Mouse (Mus musculus): Measurements from ENCODE around the gene Trappc11. TPM values are rescaled to one million over a fixed set of nuclear protein-coding genes. Genes with fewer than 3 reads are reported as not detected.

Trappc11 gene
- total RNA-seq (2021) = 10 to 100 TPM; 16.3 to 17.5 TPM
- long read RNA-seq, experiment 1, full-length matches to known transcripts = 6 of 11 reads
- long read RNA-seq, experiment 1, partial matches to known transcripts = 2 of 11 reads
- long read RNA-seq, experiment 1, other reads (novel, unspliced or antisense) = 3 of 11 reads
- long read RNA-seq, experiment 2, full-length matches to known transcripts = 10 of 15 reads
- long read RNA-seq, experiment 2, partial matches to known transcripts = 4 of 15 reads
- long read RNA-seq, experiment 2, other reads (novel, unspliced or antisense) = 1 of 15 reads

DNA sequence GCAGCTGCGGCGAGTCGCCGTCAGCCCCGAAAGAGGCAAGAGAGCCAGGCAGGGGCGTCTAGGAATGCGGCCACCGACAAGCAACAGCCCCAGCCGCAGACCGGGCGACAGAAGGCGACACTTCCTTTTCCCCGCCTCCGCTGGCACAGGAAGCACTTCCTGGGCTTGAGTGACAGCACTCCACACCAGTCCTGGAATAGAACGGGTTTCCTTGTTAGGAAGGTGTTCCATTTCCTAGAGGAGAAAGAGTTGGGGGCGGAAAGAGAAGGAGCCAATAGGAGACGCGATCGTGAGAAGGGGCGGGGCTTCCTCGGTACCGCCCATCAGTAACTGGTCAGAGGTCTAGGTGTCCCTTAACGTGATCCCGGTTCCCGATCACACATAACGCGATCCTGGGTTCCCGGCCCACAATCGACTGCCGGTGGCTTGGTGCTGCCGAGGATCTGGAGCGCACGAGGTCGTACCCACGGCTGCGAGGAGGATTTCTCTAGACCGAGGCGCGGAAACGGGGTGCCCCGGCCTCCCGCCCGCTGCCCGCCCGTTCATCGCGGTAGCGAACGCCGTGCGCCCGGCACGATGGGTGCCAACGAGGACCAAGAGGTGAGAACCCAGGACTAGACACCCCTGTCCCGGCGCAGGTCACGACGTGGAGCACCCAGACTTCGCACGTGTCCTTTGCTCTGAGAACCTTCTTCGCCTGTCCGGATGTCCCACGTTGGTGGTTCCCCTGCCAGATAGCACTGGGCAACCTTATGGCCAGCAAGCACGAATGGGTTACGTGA lies at the start of gene Trappc11, which contains the start of gene Rwdd4a:
Trappc11 (minus strand) TSS at position 127 of the 782 bp plus-strand sequence.
Rwdd4a (plus strand) TSS at position 321 of the 782 bp plus-strand sequence.
- peak; percentile 94 for DNase-seq
- intact Hi-C loops (cut with DNase I; ENCODE audit: low total_unique reads) = no loop called here

DNA sequence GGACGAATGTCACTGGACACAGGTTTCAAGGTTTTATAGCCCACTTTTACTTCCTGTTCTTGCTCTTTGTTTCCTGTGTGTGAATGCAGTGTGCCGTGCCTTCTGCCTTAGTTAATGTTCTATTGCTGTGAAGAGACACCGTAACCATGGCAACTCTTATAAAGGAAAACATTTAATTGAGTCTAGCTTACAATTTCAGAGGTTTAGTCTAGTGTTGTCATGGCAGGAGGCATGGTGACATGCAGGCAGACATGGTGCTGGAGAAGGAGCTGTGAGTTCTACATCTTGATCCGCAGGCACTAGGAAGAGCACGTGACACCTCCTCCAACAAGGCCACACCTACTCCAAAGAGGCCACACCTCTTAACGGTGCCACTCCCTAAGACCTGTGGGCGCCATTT lies 48.2 kb upstream of the Trappc11 start:
- intact Hi-C loops (cut with DNase I; ENCODE audit: low total_unique reads) = no loop called here
- DNase-seq = no peak

DNA sequence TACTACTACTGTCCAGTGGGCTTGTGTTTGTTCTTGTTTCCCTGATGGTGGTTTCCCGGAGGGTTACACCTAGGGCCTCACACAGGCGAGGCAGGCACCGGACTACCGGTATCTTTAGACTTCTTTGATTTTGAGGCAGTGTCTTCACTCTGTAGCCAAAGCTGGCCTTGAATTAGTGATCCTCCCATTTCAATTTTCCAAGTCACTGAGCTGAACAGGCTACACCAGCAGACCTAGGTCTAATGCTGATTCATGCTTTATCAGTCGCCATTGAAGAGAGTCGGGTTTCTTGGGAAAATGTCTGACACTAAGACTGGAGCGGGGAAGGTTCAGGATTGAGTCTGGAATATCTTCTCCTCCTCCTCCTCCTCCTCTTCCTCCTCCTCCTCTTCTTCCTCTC lies 40.2 kb upstream of the Trappc11 start:
- intact Hi-C loops (cut with DNase I; ENCODE audit: low total_unique reads) = no loop called here
- DNase-seq = no peak

DNA sequence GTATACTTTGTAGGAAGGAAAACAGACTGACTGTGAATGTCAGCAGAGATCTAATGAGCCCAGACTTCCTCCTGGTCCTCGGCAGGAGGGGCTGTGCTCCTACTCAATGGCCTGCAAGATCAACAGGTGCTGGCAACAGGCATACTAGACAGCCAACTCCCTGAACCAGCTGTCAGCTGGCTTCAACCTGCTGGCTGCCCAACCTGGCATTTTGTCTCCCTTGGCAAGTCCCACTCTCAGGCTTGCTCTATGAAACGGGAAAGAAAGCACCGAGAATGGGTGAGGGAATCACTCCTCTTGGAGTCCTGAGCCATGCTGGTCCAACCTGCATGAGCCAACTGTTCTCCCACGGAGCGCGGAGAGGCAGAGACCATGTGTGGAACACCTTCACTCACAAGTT lies 36.9 kb upstream of the Trappc11 start:
- intact Hi-C loops (cut with DNase I; ENCODE audit: low total_unique reads) = no loop called here
- DNase-seq = peak; percentile 78

DNA sequence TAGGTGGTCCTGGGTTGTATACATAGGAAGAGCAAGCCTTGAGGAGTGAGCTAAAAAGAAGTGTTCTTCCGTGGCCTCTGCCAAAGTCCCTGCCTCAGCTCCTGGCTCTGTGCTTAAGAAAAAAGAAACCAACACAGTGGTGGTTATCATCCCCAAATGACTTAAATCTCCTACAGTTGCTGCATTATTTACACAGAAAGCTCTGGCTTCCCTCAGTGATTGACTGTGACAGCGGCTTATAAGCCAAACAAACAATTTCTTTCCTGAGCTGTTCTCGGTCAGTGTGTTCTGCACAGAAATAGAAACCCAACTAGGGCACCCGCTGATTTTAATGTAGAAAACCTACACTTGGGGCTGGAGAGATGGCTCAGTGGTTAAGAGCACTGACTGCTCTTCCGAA lies 34.8 kb upstream of the Trappc11 start:
- intact Hi-C loops (cut with DNase I; ENCODE audit: low total_unique reads) = loop anchor here (2.0 kb wide), 1 partner anchor 125 kb away; no protein-coding TSS in a partner anchor
- no peak for DNase-seq

DNA sequence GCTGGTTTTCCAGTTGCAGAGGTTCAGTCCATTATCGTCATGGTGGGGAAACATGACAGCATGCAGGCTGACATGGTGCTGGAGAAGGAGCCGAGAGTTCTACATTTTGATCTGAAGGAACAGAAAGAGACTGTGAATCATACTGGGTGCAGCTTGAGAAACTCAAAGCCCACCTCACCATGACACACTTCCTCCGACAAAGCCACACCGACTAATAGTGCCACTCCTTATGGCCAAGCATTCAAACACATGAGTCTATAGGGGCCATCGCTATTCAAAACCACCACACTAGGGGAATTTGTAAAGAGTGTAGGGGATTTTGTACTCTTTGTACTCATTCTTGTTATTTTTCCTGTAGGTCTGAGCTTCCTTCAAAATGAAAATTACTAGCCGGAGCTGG lies 33.3 kb upstream of the Trappc11 start:
- DNase-seq = no peak
- intact Hi-C loops (cut with DNase I; ENCODE audit: low total_unique reads) = no loop called here

DNA sequence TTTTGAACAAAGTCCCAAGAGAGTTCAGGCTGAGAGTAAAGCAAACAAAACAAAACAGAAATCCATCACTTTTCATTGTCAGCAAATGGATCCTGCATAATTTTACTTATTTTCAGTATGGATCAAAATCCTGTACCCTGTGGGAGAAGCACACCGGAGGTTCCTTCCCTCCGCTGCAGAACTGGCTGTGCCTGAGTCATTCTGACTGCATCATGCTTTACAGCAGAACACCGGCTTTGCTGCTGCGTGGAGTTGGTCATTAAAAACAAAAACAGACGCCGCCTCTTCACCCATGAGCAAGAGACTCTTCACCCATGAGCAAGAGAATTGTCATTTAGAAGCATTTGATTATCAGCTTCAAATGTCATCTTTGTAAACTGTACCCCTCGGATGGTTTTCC lies 27.5 kb upstream of the Trappc11 start:
- DNase-seq = no peak
- intact Hi-C loops (cut with DNase I; ENCODE audit: low total_unique reads) = no loop called here

DNA sequence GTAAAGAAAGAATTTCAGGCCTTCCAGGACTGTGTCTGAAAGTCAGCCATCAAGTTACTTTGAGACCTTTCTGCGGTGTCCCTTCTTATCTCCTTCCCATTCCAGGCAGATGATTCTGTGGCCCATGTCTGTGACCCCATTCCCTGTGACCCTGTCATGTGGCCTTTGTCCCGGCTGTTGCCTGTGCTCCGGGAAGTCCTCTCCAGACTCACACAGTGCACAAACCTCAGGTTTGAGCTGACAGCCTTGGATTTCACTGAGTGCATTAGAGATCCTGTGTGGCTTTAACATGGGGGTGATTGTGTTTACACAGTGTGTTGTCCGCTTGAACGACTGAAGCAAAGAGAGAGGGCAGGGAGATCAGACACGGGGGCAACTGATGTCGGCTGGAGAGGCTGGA lies 25.0 kb upstream of the Trappc11 start:
- intact Hi-C loops (cut with DNase I; ENCODE audit: low total_unique reads) = no loop called here
- DNase-seq = no peak

DNA sequence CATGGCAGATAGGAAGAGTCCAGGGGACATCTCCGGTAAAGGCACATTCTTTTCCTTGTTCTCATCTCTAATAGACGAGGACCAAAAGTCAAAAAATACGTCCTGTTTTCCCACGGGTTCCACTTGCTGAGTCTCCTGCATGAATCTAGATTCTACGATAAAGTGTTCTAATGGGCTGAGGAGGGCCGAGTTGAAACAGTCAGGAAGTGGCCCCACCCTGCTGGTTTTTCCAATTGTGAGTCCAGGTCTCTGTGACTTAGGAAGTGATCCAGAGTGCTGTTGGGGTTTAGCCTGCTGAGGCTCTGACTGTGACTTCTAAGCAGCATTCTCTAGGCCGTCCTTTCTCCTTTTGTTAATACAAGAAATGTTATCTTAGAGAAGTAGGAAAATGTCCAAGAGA lies 23.2 kb upstream of the Trappc11 start:
- intact Hi-C loops (cut with DNase I; ENCODE audit: low total_unique reads) = no loop called here
- no peak for DNase-seq

DNA sequence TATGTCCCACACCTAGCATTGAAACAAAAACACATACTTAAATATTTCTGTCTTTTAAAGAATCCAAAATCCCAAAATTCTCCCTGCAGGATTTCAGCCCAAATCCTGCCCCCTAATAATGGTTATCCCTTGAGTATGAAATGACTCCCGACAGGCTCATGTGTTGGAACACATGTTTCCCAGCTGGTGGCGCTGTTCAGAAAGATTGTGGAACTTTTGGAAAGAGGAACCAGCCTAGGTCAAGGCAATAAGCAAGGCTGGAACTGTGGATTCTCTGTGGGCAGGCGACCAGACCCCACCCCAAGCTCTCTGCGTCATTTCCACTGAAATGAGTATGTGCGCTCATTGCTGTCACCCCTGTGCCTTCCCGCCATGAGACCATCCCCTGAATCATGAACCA lies 20.3 kb upstream of the Trappc11 start:
- DNase-seq = no peak

DNA sequence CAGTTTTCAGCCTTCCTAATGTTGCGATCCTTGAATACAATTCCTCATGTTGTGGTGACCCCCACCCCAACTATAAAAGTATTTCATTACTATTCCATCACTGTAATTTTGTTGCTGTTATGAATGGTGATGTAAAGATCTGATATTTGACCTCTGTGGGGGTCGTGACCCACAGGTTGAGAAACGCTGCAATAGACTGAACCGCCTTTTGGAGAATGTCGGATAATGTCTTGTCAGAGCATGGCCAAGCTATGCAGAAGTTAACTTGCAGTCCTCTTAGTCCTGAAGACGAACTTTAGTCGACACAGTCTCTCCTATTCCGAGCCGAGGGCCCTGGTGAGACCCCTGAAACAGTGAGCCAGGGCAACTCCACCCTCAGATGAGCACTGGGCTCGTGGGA lies 13.8 kb upstream of the Trappc11 start:
- DNase-seq = no peak
- intact Hi-C loops (cut with DNase I; ENCODE audit: low total_unique reads) = no loop called here

More for the DNA sequence above, 20.3 kb upstream of the Trappc11 start:
- intact Hi-C loops (cut with DNase I; ENCODE audit: low total_unique reads) = no loop called here

DNA sequence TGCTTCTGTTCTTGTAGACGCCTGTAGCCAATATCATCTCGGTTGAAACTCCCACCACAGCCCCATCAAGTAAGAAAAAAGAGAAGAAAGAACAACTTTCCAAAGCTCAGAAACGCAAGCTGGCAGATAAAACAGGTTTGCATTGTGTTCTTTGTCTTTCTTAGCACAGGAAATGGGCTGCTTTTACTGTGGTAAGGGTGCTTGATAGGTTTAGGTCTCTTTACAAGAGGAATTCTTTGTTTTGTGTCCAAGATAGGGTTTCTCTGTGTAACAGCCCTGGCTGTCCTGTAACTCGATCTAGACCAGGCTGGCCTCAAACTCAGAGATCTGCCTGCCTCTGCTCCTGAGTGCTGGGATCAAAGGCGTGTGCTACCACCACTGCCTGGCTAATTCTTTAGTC lies 10.8 kb upstream of the Trappc11 start:
- intact Hi-C loops (cut with DNase I; ENCODE audit: low total_unique reads) = no loop called here
- DNase-seq = no peak

DNA sequence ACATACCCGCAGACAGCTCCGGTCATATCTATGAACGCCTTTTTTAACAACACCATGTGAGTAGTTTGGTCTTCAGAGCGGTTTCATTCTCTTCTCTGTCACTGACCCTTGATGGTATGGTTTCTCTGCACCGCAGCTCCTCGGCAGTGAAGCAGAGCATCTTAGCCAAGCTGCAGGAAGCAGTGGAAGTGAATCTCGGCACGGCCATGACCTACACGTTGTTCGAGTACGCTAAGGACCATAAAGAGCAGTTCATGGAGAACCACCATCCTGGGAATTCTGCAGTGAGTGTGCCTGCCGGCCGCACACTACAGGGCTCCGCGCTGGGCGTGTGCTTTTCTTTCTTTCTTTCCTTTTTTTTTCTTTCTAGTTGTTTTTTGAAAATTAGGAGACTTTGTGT lies 9.5 kb upstream of the Trappc11 start:
- intact Hi-C loops (cut with DNase I; ENCODE audit: low total_unique reads) = no loop called here
- DNase-seq = no peak

DNA sequence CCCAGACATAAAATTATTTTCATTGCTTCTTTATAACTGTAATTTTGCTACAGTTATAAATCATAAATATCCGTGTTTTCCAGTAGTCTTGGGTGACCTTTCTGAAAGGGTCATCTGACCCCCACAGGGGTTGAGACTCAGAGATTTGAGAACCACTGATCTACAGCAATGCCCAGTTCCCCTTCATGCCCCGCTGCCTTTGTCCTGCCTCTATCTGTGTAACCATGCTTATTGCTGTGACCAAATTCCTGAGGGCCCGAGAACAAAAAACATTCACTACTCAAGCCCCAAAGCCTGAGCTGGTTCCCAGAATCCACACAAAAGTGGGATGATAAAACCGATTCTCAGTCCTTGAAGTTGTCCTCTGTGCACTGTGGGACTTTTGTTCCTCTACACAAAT lies 5.1 kb upstream of the Trappc11 start:
- DNase-seq = no peak
- intact Hi-C loops (cut with DNase I; ENCODE audit: low total_unique reads) = no loop called here

DNA sequence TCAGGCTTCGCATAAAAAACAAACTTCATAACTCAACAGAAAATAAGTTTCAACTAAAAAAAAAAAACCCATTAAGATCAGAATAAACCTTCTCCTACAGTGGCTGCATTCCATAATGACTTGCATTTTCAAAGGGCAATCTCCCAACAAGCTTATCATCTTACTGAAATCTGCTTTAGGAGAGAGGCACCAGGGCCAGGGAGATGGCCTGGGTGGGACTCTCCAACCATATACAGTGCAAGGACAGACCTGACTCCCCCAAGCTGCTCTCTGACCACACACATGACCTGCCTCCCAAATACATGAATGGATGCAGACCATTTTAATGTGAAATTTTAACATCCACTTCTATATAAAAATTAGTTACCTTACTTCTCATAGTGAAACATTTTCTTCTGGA lies 5.2 kb downstream of the Trappc11 start:
- DNase-seq = no peak
- intact Hi-C loops (cut with DNase I; ENCODE audit: low total_unique reads) = no loop called here

DNA sequence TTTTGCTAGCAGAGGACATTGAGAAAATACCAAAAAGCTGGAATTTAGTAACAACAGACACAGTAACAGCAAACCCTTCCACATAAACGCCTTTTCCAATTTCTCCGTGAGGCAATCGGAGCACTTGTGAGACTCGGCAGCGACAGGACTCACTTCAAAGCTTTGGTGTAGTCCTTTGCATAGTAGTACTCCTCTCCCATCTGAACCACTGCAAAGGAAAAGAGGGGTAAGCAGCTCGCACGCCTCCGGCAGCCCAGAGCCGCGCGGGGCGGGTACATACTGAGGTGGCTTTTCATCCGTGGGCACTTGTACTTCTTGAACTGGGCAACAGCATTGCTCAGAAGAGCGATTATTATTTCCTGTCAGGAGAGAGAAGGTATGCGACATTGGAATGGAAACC lies 19.7 kb downstream of the Trappc11 start:
- no peak for DNase-seq

DNA sequence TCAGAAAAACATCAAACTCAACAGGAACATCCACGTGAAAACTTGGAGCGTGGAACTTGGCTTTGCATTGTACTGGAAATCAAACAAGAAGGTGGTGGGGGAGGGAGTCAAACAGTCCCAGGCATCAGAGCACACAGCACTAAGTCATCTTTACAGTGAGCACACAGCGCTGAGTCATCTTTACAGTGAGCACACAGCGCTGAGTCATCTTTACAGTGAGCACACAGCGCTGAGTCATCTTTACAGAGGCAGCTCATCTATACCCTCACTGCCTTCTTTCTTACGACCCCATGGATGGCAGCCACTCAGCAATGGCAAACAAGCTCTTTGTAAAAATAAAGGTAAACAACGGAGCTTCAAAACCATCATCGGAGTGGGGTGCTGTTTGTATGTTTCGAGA lies 22.3 kb downstream of the Trappc11 start:
- intact Hi-C loops (cut with DNase I; ENCODE audit: low total_unique reads) = no loop called here
- DNase-seq = no peak

More for the DNA sequence above, 19.7 kb downstream of the Trappc11 start:
- intact Hi-C loops (cut with DNase I; ENCODE audit: low total_unique reads) = no loop called here

DNA sequence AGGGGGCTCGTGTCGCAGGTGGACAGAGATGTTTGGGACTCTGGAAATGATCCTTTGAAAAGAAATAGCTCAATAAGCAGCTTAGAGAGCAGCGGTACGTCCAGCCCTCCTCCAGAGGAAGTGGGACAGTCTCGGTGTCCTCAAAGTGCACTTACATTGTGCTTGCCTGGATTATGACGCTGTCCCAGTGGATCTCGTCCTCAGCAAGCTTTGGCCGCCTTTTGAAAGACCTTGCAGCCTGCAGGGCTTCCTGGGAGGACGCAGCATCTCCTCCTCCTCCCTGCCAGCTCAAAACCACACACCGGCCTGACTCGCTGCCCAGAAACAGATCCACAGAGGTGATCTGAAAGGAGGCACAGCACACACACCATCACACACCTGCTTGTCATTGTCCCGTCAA lies 27.8 kb downstream of the Trappc11 start:
- intact Hi-C loops (cut with DNase I; ENCODE audit: low total_unique reads) = no loop called here
- DNase-seq = no peak

DNA sequence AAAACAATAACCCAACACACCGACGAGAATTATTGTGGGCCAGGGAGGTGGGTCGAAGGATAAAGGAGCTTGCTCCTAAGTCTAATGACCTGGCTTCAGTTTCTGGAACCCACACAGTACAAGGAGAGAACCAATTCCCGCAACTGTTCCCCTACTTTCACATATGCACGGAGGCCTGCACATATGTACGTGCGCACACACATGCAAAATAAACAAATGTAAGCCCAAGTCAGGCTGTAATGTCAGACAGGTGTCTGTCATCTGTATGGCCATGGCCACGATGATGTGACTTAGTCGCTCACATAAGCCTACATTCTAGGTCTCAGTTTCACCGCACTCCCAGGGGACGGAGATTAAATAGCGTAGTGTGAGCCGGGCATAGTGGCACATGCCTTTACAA lies 30.7 kb downstream of the Trappc11 start:
- intact Hi-C loops (cut with DNase I; ENCODE audit: low total_unique reads) = no loop called here
- no peak for DNase-seq

DNA sequence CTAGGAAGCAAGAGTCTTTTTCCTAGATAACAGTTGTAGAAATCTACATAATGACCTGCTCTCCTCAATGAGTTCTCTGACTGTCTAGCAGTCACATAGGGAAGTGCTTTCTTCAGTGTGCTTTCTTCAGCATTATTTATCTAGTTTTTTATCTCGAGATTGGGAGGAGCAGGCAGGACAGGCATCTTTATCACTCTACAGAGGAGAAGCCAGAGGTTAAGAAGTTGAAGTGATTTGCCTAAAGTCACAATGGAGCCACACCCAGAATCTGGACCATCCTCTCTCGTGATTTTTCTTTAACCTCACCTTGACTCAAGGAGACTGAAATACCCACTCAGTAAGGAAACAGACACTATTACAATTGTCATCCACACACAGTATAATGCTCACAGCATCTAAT lies 31.3 kb downstream of the Trappc11 start:
- DNase-seq = no peak
- intact Hi-C loops (cut with DNase I; ENCODE audit: low total_unique reads) = no loop called here

DNA sequence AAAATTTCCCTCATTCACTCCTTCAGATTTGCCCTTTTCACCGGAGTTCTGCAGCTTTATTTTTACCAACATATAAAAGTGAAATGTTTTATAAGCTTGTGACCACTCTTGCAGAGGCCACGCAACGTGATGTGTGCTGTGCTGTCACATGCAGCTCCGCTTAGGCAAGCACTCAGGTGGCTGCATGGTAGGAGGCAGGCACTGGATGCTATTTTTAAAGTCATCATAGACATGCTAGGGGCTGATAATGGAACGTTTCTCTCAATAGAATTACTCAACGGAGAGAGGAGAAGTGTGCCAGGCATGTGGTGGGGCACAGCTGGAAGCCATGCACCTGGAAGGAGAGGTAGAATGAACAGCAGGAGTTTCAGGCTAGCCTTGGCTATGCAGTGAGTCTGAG lies 37.8 kb downstream of the Trappc11 start:
- intact Hi-C loops (cut with DNase I; ENCODE audit: low total_unique reads) = no loop called here
- DNase-seq = no peak

Measured in gastrocnemius, postnatal 14 days (tissue).